Mouse (Mus musculus) cerebral cortex, adult 2 months (tissue): ENCODE results near the gene Dapl1.

Source experiments
- WGBS: fragments of 180-500 bp; shearing (Covaris S2); methylation state at CpG from one replicate; pipeline ENCODE4 v1.1.7; 2018; 5-methylcytosine and 5-hydroxymethylcytosine counted together

Dapl1 gene

GRCm38 (mm10) chr2:59533971-59534748 lies 49.7 kb downstream of the Dapl1 start:
- 75% methylated on average over 15 of the region's 15 CpGs for WGBS

- WGBS, result 91% methylated on average over 2 of the region's 2 CpGs
These were observed 52.5 kb downstream of the Dapl1 start for GRCm38 (mm10) chr2:59536958-59537357.

- WGBS, result 75% methylated on average over 7 of the region's 7 CpGs
These were observed 53.6 kb downstream of the Dapl1 start for GRCm38 (mm10) chr2:59538031-59538430.

- 59% methylated on average over 4 of the region's 4 CpGs for WGBS
These were observed 55.3 kb downstream of the Dapl1 start for GRCm38 (mm10) chr2:59539796-59540195.

- 19% methylated on average over 11 of the region's 11 CpGs for WGBS
These were observed 56.9 kb downstream of the Dapl1 start for GRCm38 (mm10) chr2:59541121-59541887.

GRCm38 (mm10) chr2:59543543-59544065 lies 59.2 kb downstream of the Dapl1 start:
- WGBS, result 66% methylated on average over 9 of the region's 9 CpGs

GRCm38 (mm10) chr2:59544237-59544909 lies 59.9 kb downstream of the Dapl1 start:
- WGBS, result 73% methylated on average over 13 of the region's 13 CpGs

GRCm38 (mm10) chr2:59545001-59545400 lies 60.5 kb downstream of the Dapl1 start:
- 78% methylated on average over 7 of the region's 7 CpGs for WGBS

GRCm38 (mm10) chr2:59547369-59548099 lies 63.1 kb downstream of the Dapl1 start:
- WGBS, result 93% methylated on average over 8 of the region's 8 CpGs

- WGBS, result 64% methylated on average over 1 of the region's 1 CpGs
These were observed 68.3 kb downstream of the Dapl1 start for GRCm38 (mm10) chr2:59552784-59553183.

- WGBS, result 71% methylated on average over 2 of the region's 2 CpGs
These were observed 70.0 kb downstream of the Dapl1 start for GRCm38 (mm10) chr2:59554373-59554940.
